Mouse (Mus musculus) limb, embryonic 10.5 days (tissue): Measurements from ENCODE around the gene Sox11. TPM values are rescaled to one million over a fixed set of nuclear protein-coding genes. Genes with fewer than 3 reads are reported as not detected.
A peak's percentile ranks its signal among the peaks of the same experiment; 100 is the strongest.

Source experiments
- DNase-seq: peaks from one replicate; pipeline ENCODE4 v3.0.0-alpha.2; 2017; ENCODE audit warnings: low spot score
- H3K27ac ChIP-seq: fragments of 300-500 bp; sonication (generic); 2 replicates; pipeline ENCODE4 v1.5.1; 2016; ENCODE audit warnings: mild to moderate bottlenecking
- H3K27me3 ChIP-seq: fragments of 300-500 bp; sonication (generic); 2 replicates; pipeline ENCODE4 v1.6.1; 2016; ENCODE audit warnings: low read depth, mild to moderate bottlenecking; ENCODE audit not compliant: poor library complexity, severe bottlenecking
- H3K36me3 ChIP-seq: fragments of 300-500 bp; sonication (generic); 2 replicates; pipeline ENCODE4 v1.6.1; 2016; ENCODE audit warnings: mild to moderate bottlenecking, moderate library complexity
- H3K4me1 ChIP-seq: fragments of 300-500 bp; sonication (generic); 2 replicates; pipeline ENCODE4 v1.6.1; 2016
- H3K4me3 ChIP-seq: fragments of 300-500 bp; sonication (generic); 2 replicates; pipeline ENCODE4 v1.5.1; 2016; ENCODE audit warnings: mild to moderate bottlenecking, moderate library complexity
- H3K9me3 ChIP-seq: fragments of 300-500 bp; sonication (generic); replicated peaks from 2 replicates; pipeline ENCODE4 v1.6.1; 2016; ENCODE audit warnings: mild to moderate bottlenecking
- WGBS: fragments of 180-500 bp; shearing (Covaris S2); methylation state at CpG from one replicate; pipeline ENCODE4 v1.1.7; 2016; 5-methylcytosine and 5-hydroxymethylcytosine counted together
- polyA plus RNA-seq: library from polyadenylated mRNA; unstranded; fragments of >200 nt; fragmentation: Nextera tagmentation; extraction: Ambion mirVana; gene quantifications from 2 replicates; pipeline ENCODE4 v1.2.1, GENCODE M21; 2016

The Sox11 gene
- polyA plus RNA-seq, 1 experiment from 2014 or later = 255 TPM

- DNase-seq = peak; percentile 96
- WGBS = under 1% methylated on average over 83 of the region's 83 CpGs
- Histone ChIP-seq H3K27ac (peak overlapping the region; percentile 99), H3K36me3 (peaks cover 20% of the 10 kb centered on the region), H3K27me3 (no peaks in the 10 kb centered on the region), H3K9me3 (no peaks in the 10 kb centered on the region), H3K4me1 (peaks cover 29% of the 10 kb centered on the region), H3K4me3 (peak overlapping the region; percentile 100)
Measured at GRCm38 (mm10) chr12:27342691-27343605, 574 bp upstream of the Sox11 start.

GRCm38 (mm10) chr12:27341130-27341870, 1.1 kb downstream of the Sox11 start:
- under 1% methylated on average over 79 of the region's 80 CpGs for WGBS
- peaks cover 37% of the 10 kb centered on the region for H3K36me3 ChIP-seq
- H3K9me3 ChIP-seq = no peaks in the 10 kb centered on the region
- peak overlapping the region; percentile 100 for H3K4me3 ChIP-seq
- peak overlapping the region; percentile 99 for H3K27ac ChIP-seq
- peak; percentile 76 for DNase-seq
- H3K27me3 ChIP-seq = no peaks in the 10 kb centered on the region
- H3K4me1 ChIP-seq = peaks cover 31% of the 10 kb centered on the region

- no peaks in the 10 kb centered on the region for H3K27me3 ChIP-seq
- peak; percentile 70 for DNase-seq
- H3K4me1 ChIP-seq = peaks cover 36% of the 10 kb centered on the region
- H3K27ac ChIP-seq = peak overlapping the region; percentile 99
- H3K36me3 ChIP-seq = peaks cover 43% of the 10 kb centered on the region
- no peaks in the 10 kb centered on the region for H3K9me3 ChIP-seq
- peak overlapping the region; percentile 100 for H3K4me3 ChIP-seq
- WGBS = under 1% methylated on average over 14 of the region's 14 CpGs
Measured at GRCm38 (mm10) chr12:27340451-27341035, 1.8 kb downstream of the Sox11 start.

- peak; percentile 71 for DNase-seq
- H3K36me3 ChIP-seq = peaks cover 55% of the 10 kb centered on the region
- no peaks in the 10 kb centered on the region for H3K9me3 ChIP-seq
- H3K4me3 ChIP-seq = peak overlapping the region; percentile 100
- under 1% methylated on average over 47 of the region's 47 CpGs for WGBS
- no peaks in the 10 kb centered on the region for H3K27me3 ChIP-seq
- H3K4me1 ChIP-seq = peaks cover 30% of the 10 kb centered on the region
- H3K27ac ChIP-seq = peak overlapping the region; percentile 99
Measured at GRCm38 (mm10) chr12:27339171-27339751, 3.1 kb downstream of the Sox11 start.

- H3K36me3 ChIP-seq = peaks cover 61% of the 10 kb centered on the region
- no peaks in the 10 kb centered on the region for H3K9me3 ChIP-seq
- peak; percentile 79 for DNase-seq
- peak overlapping the region; percentile 99 for H3K27ac ChIP-seq
- peaks cover 24% of the 10 kb centered on the region for H3K4me1 ChIP-seq
- under 1% methylated on average over 40 of the region's 40 CpGs for WGBS
- H3K27me3 ChIP-seq = no peaks in the 10 kb centered on the region
- peak overlapping the region; percentile 100 for H3K4me3 ChIP-seq
Measured at GRCm38 (mm10) chr12:27338721-27339170, 3.6 kb downstream of the Sox11 start.

GRCm38 (mm10) chr12:27338116-27338515, 4.3 kb downstream of the Sox11 start:
- peaks cover 22% of the 10 kb centered on the region for H3K4me1 ChIP-seq
- H3K36me3 ChIP-seq = peaks cover 67% of the 10 kb centered on the region
- 5% methylated on average over 12 of the region's 12 CpGs for WGBS
- DNase-seq = no peak
- no peaks in the 10 kb centered on the region for H3K9me3 ChIP-seq
- H3K27ac ChIP-seq = peak overlapping the region; percentile 99
- peak overlapping the region; percentile 100 for H3K4me3 ChIP-seq
- H3K27me3 ChIP-seq = no peaks in the 10 kb centered on the region

GRCm38 (mm10) chr12:27337482-27337881, 4.9 kb downstream of the Sox11 start:
- H3K27ac ChIP-seq = peak overlapping the region; percentile 99
- H3K4me3 ChIP-seq = peak overlapping the region; percentile 100
- H3K4me1 ChIP-seq = peaks cover 22% of the 10 kb centered on the region
- peaks cover 70% of the 10 kb centered on the region for H3K36me3 ChIP-seq
- H3K9me3 ChIP-seq = no peaks in the 10 kb centered on the region
- no peaks in the 10 kb centered on the region for H3K27me3 ChIP-seq
- WGBS = 54% methylated on average over 1 of the region's 1 CpGs
- no peak for DNase-seq

- no peaks in the 10 kb centered on the region for H3K9me3 ChIP-seq
- no peak for DNase-seq
- 76% methylated on average over 5 of the region's 5 CpGs for WGBS
- peak overlapping the region; percentile 100 for H3K4me3 ChIP-seq
- H3K27me3 ChIP-seq = no peaks in the 10 kb centered on the region
- H3K27ac ChIP-seq = no peak overlapping the region
- H3K36me3 ChIP-seq = peaks cover 70% of the 10 kb centered on the region
- peaks cover 22% of the 10 kb centered on the region for H3K4me1 ChIP-seq
Measured at GRCm38 (mm10) chr12:27336801-27337200, 5.6 kb downstream of the Sox11 start.

- H3K4me1 ChIP-seq = peaks cover 22% of the 10 kb centered on the region
- H3K4me3 ChIP-seq = peak overlapping the region; percentile 100
- no peak overlapping the region for H3K27ac ChIP-seq
- DNase-seq = peak; percentile 42
- WGBS = 82% methylated on average over 7 of the region's 7 CpGs
- peaks cover 70% of the 10 kb centered on the region for H3K36me3 ChIP-seq
- no peaks in the 10 kb centered on the region for H3K9me3 ChIP-seq
- no peaks in the 10 kb centered on the region for H3K27me3 ChIP-seq
Measured at GRCm38 (mm10) chr12:27336336-27336735, 6.0 kb downstream of the Sox11 start.

- 77% methylated on average over 11 of the region's 11 CpGs for WGBS
- no peak overlapping the region for H3K27ac ChIP-seq
- H3K9me3 ChIP-seq = no peaks in the 10 kb centered on the region
- H3K36me3 ChIP-seq = peaks cover 67% of the 10 kb centered on the region
- peaks cover 22% of the 10 kb centered on the region for H3K4me1 ChIP-seq
- H3K4me3 ChIP-seq = peak overlapping the region; percentile 15; the same call in 1 of the 2 replicates
- DNase-seq = no peak
- no peaks in the 10 kb centered on the region for H3K27me3 ChIP-seq
Measured at GRCm38 (mm10) chr12:27335356-27336055, 6.9 kb downstream of the Sox11 start.

GRCm38 (mm10) chr12:27333590-27333989, 8.8 kb downstream of the Sox11 start:
- H3K4me3 ChIP-seq = no peak overlapping the region
- H3K27ac ChIP-seq = no peak overlapping the region
- peaks cover 22% of the 10 kb centered on the region for H3K4me1 ChIP-seq
- H3K9me3 ChIP-seq = no peaks in the 10 kb centered on the region
- 88% methylated on average over 3 of the region's 3 CpGs for WGBS
- no peak for DNase-seq
- peaks cover 55% of the 10 kb centered on the region for H3K36me3 ChIP-seq
- H3K27me3 ChIP-seq = no peaks in the 10 kb centered on the region

GRCm38 (mm10) chr12:27323423-27323822, 19.0 kb downstream of the Sox11 start:
- WGBS = 73% methylated on average over 1 of the region's 1 CpGs
- Histone ChIP-seq H3K27ac (no peak overlapping the region), H3K36me3 (no peaks in the 10 kb centered on the region), H3K4me1 (peaks cover 7% of the 10 kb centered on the region), H3K4me3 (no peak overlapping the region), H3K27me3 (no peaks in the 10 kb centered on the region), H3K9me3 (no peaks in the 10 kb centered on the region)
- no peak for DNase-seq
